Mouse (Mus musculus) heart, postnatal 0 days (tissue): ENCODE measurements around the gene B3galt1. TPM values are rescaled to one million over a fixed set of nuclear protein-coding genes. Genes with fewer than 3 reads are reported as not detected.

Experiments
- ATAC-seq: fragments of 200-750 bp; cut with Nextera tagmentation; 2 replicates; pipeline ENCODE4 v1.8.0; 2017; ENCODE audit warnings: low read depth, moderate number of reproducible peaks, moderate library complexity; ENCODE audit not compliant: insufficient read depth
- DNase-seq: peaks from one replicate; pipeline ENCODE4 v3.0.0-alpha.2; 2016; ENCODE audit warnings: low spot score
- H3K27ac ChIP-seq: fragments of 300-500 bp; sonication (generic); 2 replicates; pipeline ENCODE4 v1.5.1; 2014; ENCODE audit warnings: low read depth, mild to moderate bottlenecking
- H3K27me3 ChIP-seq: fragments of 300-500 bp; sonication (generic); 2 replicates; pipeline ENCODE4 v1.6.1; 2014; ENCODE audit warnings: low read length, mixed read lengths; ENCODE audit not compliant: control insufficient read depth, insufficient read depth
- H3K36me3 ChIP-seq: fragments of 300-500 bp; sonication (generic); replicated peaks from 2 replicates; pipeline ENCODE4 v1.6.1; 2014; ENCODE audit warnings: low read length, mixed read lengths; ENCODE audit not compliant: control insufficient read depth, insufficient read depth
- H3K4me1 ChIP-seq: fragments of 300-500 bp; sonication (generic); 2 replicates; pipeline ENCODE4 v1.6.1; 2014; ENCODE audit warnings: antibody characterized with exemption; ENCODE audit not compliant: control insufficient read depth, insufficient read depth
- H3K4me2 ChIP-seq: fragments of 300-500 bp; sonication (generic); 2 replicates; pipeline ENCODE4 v1.6.1; 2014; ENCODE audit warnings: low read depth, mild to moderate bottlenecking, low read length, moderate library complexity
- H3K4me3 ChIP-seq: fragments of 300-500 bp; sonication (generic); 2 replicates; pipeline ENCODE4 v1.5.1; 2014; ENCODE audit warnings: low read depth, low read length
- H3K9ac ChIP-seq: fragments of 300-500 bp; sonication (generic); replicated peaks from 2 replicates; pipeline ENCODE4 v1.6.1; 2014; ENCODE audit warnings: low read depth, low read length, mixed read lengths
- H3K9me3 ChIP-seq: fragments of 300-500 bp; sonication (generic); replicated peaks from 2 replicates; pipeline ENCODE4 v1.6.1; 2016; ENCODE audit warnings: low read length; ENCODE audit not compliant: control insufficient read depth
- CTCF ChIP-seq: IDR thresholded peaks from 2 replicates; pipeline ENCODE4 v1.5.1; 2016; ENCODE audit warnings: antibody characterized with exemption, control low read depth, low read depth
- EP300 ChIP-seq: IDR thresholded peaks from 2 replicates; pipeline ENCODE4 v1.6.1; 2016; ENCODE audit warnings: antibody characterized with exemption, low read depth
- WGBS: fragments of 180-500 bp; shearing (Covaris S2); extraction: QIAGEN DNeasy Blood & Tissue Kit; methylation state at CpG from one replicate; pipeline ENCODE4 v1.1.7; 2014; 5-methylcytosine and 5-hydroxymethylcytosine counted together
- polyA plus RNA-seq: library from polyadenylated mRNA; unstranded; fragments of >200 nt; fragmentation: Nextera tagmentation; extraction: Ambion mirVana; gene quantifications from 2 replicates; pipeline ENCODE4 v1.2.1, GENCODE M21; 2015
- total RNA-seq: library from RNA; depleted of rRNA; stranded (reverse); fragments of >200 nt; gene quantifications from 2 replicates; pipeline ENCODE4 v1.2.3, GENCODE M21; 2014; ENCODE audit warnings: low replicate concordance

The B3galt1 gene
- total and polyA plus RNA-seq, 2 experiments from 2014 or later: 0.57 to 2.7 TPM

DNA sequence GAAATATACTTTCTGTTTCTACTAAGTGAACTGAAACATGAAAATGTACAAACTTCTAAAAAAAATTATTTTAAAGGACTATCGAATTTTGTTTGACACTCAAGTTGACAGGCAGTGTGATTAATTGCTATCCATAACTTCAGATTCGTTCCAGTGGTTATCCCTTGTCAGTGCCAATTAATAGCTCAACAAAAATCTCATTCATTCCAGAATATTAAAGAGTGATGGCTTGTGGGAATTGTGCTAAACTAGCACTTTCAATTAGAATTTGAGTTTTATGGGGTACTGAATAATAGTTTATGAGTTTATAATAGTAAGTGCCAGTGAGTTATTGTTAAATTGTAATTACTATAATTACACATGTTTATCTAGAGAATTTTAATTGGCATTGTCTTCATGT, 250.5 kb downstream of the B3galt1 start:
- Histone ChIP-seq H3K4me1 (no peaks in the 10 kb centered on the region), H3K4me3 (no peak overlapping the region), H3K36me3 (no peaks in the 10 kb centered on the region), H3K4me2 (no peak overlapping the region), H3K9me3 (no peaks in the 10 kb centered on the region), H3K9ac (no peak overlapping the region), H3K27me3 (no peaks in the 10 kb centered on the region), H3K27ac (no peak overlapping the region)
- ATAC-seq: no peak
- no peak for TF ChIP-seq CTCF
- no peak for TF ChIP-seq EP300
- no peak for DNase-seq
- WGBS: 63% methylated on average over 2 of the region's 2 CpGs

- Histone ChIP-seq H3K4me1 (no peaks in the 10 kb centered on the region), H3K27me3 (no peaks in the 10 kb centered on the region), H3K9ac (no peak overlapping the region), H3K4me3 (no peak overlapping the region), H3K4me2 (no peak overlapping the region), H3K9me3 (no peaks in the 10 kb centered on the region), H3K36me3 (no peaks in the 10 kb centered on the region), H3K27ac (no peak overlapping the region)
- no peak for DNase-seq
- WGBS: 45% methylated on average over 2 of the region's 2 CpGs
- no peak for TF ChIP-seq CTCF
- TF ChIP-seq EP300: no peak
- ATAC-seq: no peak
Observed at GRCm38 (mm10) chr2:67818014-67818413, 252.3 kb downstream of the B3galt1 start.

GRCm38 (mm10) chr2:67822360-67822759, 256.7 kb downstream of the B3galt1 start:
- H3K27me3 ChIP-seq: no peaks in the 10 kb centered on the region
- H3K9me3 ChIP-seq: no peaks in the 10 kb centered on the region
- no peak overlapping the region for H3K9ac ChIP-seq
- no peak overlapping the region for H3K4me2 ChIP-seq
- WGBS: 77% methylated on average over 5 of the region's 5 CpGs
- no peak for ATAC-seq
- H3K4me1 ChIP-seq: no peaks in the 10 kb centered on the region
- H3K36me3 ChIP-seq: no peaks in the 10 kb centered on the region
- no peak overlapping the region for H3K27ac ChIP-seq
- TF ChIP-seq EP300 (no peak), CTCF (no peak)
- DNase-seq: no peak
- H3K4me3 ChIP-seq: no peak overlapping the region

GRCm38 (mm10) chr2:67827697-67828096, 262.0 kb downstream of the B3galt1 start:
- H3K27ac ChIP-seq: no peak overlapping the region
- H3K9me3 ChIP-seq: no peaks in the 10 kb centered on the region
- no peaks in the 10 kb centered on the region for H3K4me1 ChIP-seq
- ATAC-seq (no peak; the same call in 1 of the 2 replicates), DNase-seq (no peak)
- no peak overlapping the region for H3K4me3 ChIP-seq
- H3K36me3 ChIP-seq: no peaks in the 10 kb centered on the region
- H3K27me3 ChIP-seq: no peaks in the 10 kb centered on the region
- H3K9ac ChIP-seq: no peak overlapping the region
- TF ChIP-seq EP300 (no peak), CTCF (no peak)
- 57% methylated on average over 4 of the region's 4 CpGs for WGBS
- H3K4me2 ChIP-seq: no peak overlapping the region

- Histone ChIP-seq H3K4me2 (no peak overlapping the region), H3K4me1 (no peaks in the 10 kb centered on the region), H3K27ac (no peak overlapping the region), H3K27me3 (no peaks in the 10 kb centered on the region), H3K4me3 (no peak overlapping the region), H3K9ac (no peak overlapping the region), H3K9me3 (no peaks in the 10 kb centered on the region), H3K36me3 (no peaks in the 10 kb centered on the region)
- ATAC-seq: no peak
- 65% methylated on average over 5 of the region's 5 CpGs for WGBS
- TF ChIP-seq EP300 (no peak), CTCF (no peak)
- no peak for DNase-seq
Observed at GRCm38 (mm10) chr2:67829055-67829915, 263.6 kb downstream of the B3galt1 start.
